ENCODE assay signal across 20 mouse cellular contexts in the genomic region with DNA sequence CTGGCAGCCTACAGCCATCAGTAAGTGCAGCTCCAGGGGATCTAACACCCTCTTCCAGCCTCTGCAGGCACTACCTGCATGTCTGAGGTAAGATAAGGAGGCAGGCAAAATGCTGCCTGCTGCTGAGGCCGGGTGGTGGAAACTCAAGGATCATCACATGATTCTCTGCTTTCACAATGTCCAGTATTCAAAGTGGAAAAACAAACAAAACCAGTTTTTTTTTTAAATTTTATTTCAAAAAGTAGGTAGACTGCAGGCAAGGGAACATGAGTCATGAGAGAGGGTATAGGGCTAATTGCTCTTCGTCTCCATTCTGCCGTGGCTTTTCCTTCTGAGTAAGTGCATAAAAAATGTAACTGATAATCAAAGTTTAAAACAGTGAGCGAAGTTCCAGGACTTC. TPM values are rescaled to one million over a fixed set of nuclear protein-coding genes. Genes with fewer than 3 reads are reported as not detected.
DNase-seq lines count a peak whose midpoint lies in the region; ATAC-seq lines count a peak whose summit lies in the region.
"Had no signal": no experiment of that assay in that cellular context is flagged by ENCODE, and none has a peak within 500 bp of the region (broad histone marks: within the 10 kb centered on the region; RNA-seq: fewer than 3 reads in every experiment).

No protein-coding gene starts in this region.

- H3K4me2 ChIP-seq in lung, embryonic 16.5 days (ENCODE audit: low read depth, low read length): no peak overlapping the region
- no peak overlapping the region for H3K4me2 ChIP-seq in intestine, embryonic 14.5 days (ENCODE audit: low read length)
- H3K4me2 ChIP-seq in stomach, embryonic 16.5 days (ENCODE audit: low read depth, low read length): no peak overlapping the region
- H3K4me2 ChIP-seq: forebrain, embryonic 15.5 days; limb, embryonic 15.5 days had no signal

- no peaks in the 10 kb centered on the region for H3K4me1 ChIP-seq in lung, embryonic 16.5 days (replicated peaks; ENCODE audit: control insufficient read depth, insufficient read depth, low read length)
- H3K4me1 ChIP-seq in intestine, embryonic 14.5 days (replicated peaks; ENCODE audit: control insufficient read depth, insufficient read depth, low read length): peaks cover 16% of the 10 kb centered on the region
- 0 out of 2 replicates have a peak, but pooled peaks cover 3% of the 10 kb centered on the region for H3K4me1 ChIP-seq in stomach, embryonic 16.5 days (ENCODE audit: control insufficient read depth, insufficient read depth, low read length)

- 35% methylated on average over 4 of the region's 4 CpGs for WGBS in lung, embryonic 16.5 days
- 45% methylated on average over 4 of the region's 4 CpGs for whole genome bisulfite sequencing in intestine, embryonic 14.5 days
- 49% methylated on average over 4 of the region's 4 CpGs for WGBS in stomach, embryonic 16.5 days

- H3K27ac ChIP-seq in lung, embryonic 16.5 days (ENCODE audit: low read length): no peak overlapping the region
- H3K27ac ChIP-seq in intestine, embryonic 14.5 days (ENCODE audit: low read depth): peak overlapping the region; percentile 74; the same call in 1 of the 2 replicates
- H3K27ac ChIP-seq in stomach, embryonic 16.5 days (ENCODE audit: low read length): 0 out of 2 replicates have a peak overlapping the region, but pooled peaks have one; percentile 13
- H3K27ac ChIP-seq: forebrain, embryonic 15.5 days; heart, adult 2 months had no signal

- no peaks in the 10 kb centered on the region for H3K27me3 ChIP-seq in lung, embryonic 16.5 days (ENCODE audit: control insufficient read depth, insufficient read depth, low read depth, low read length)
- no peaks in the 10 kb centered on the region for H3K27me3 ChIP-seq in intestine, embryonic 14.5 days (replicated peaks; ENCODE audit: control insufficient read depth, insufficient read depth, low read length)
- H3K27me3 ChIP-seq in stomach, embryonic 16.5 days (ENCODE audit: control insufficient read depth, insufficient read depth, low read length): no peaks in the 10 kb centered on the region
- H3K27me3 ChIP-seq: forebrain, embryonic 15.5 days; limb, embryonic 15.5 days had no signal

- ATAC-seq in lung, embryonic 16.5 days (ENCODE audit: low read depth): 0 out of 2 replicates have a peak, but pooled peaks have one; percentile 46
- no peak for ATAC-seq in intestine, embryonic 14.5 days (replicated peaks; ENCODE audit: low FRiP score, low TSS enrichment, low read depth)
- 0 out of 2 replicates have a peak, but pooled peaks have one; percentile 59 for ATAC-seq in stomach, embryonic 16.5 days (ENCODE audit: insufficient read depth, low FRiP score)
- ATAC-seq: forebrain, embryonic 15.5 days; inflammation-experienced regulatory T-cells, adult 6 months; liver, postnatal 0 days had no signal

- no peak overlapping the region for H3K4me3 ChIP-seq in lung, embryonic 16.5 days (ENCODE audit: low read length)
- H3K4me3 ChIP-seq in intestine, embryonic 14.5 days (ENCODE audit: low read depth, low read length): no peak overlapping the region
- no peak overlapping the region for H3K4me3 ChIP-seq in stomach, embryonic 16.5 days (replicated peaks; ENCODE audit: low read length)
- H3K4me3 ChIP-seq: forebrain, embryonic 15.5 days; heart, adult 2 months; layer of hippocampus, adult 2 months; limb, embryonic 15.5 days; megakaryocyte, embryonic 14.5 days had no signal

- DNase-seq in lung, postnatal 4 days: no peak
- DNase-seq in NIH3T3 (ENCODE audit: low read depth): peak; percentile 75
- no peak for DNase-seq in intestine, embryonic 14.5 days (ENCODE audit: low spot score)
- DNase-seq in right cerebral cortex, postnatal 36 days (ENCODE audit: low spot score in 2 of 2): no peak
- no peak for DNase-seq in urinary bladder, postnatal 4 days (ENCODE audit: low spot score in 2 of 2)
- DNase-seq: adrenal gland, adult 2 months; cerebellum, adult 9-10 months; gastrocnemius, postnatal 25 days; heart, adult 2 months; kidney, postnatal 10 days; liver, postnatal 0 days; midbrain, embryonic 14.5 days; thymus, postnatal 36 days had no signal

- no peaks in the 10 kb centered on the region for H3K36me3 ChIP-seq in lung, embryonic 16.5 days (ENCODE audit: control insufficient read depth, insufficient read depth, low read length)
- no peaks in the 10 kb centered on the region for H3K36me3 ChIP-seq in intestine, embryonic 14.5 days (ENCODE audit: control insufficient read depth, insufficient read depth, low read length)
- H3K36me3 ChIP-seq in stomach, embryonic 16.5 days (ENCODE audit: control insufficient read depth, insufficient read depth, low read length): no peaks in the 10 kb centered on the region
- H3K36me3 ChIP-seq: forebrain, embryonic 15.5 days; limb, embryonic 15.5 days had no signal

- no peak overlapping the region for H3K9ac ChIP-seq in lung, embryonic 16.5 days (ENCODE audit: low read length)
- no peak overlapping the region for H3K9ac ChIP-seq in intestine, embryonic 14.5 days (ENCODE audit: low read length)
- no peak overlapping the region for H3K9ac ChIP-seq in stomach, embryonic 16.5 days (ENCODE audit: low read length)
- H3K9ac ChIP-seq: forebrain, embryonic 15.5 days; limb, embryonic 15.5 days; liver, postnatal 0 days had no signal

- H3K9me3 ChIP-seq in lung, embryonic 16.5 days (ENCODE audit: control insufficient read depth, low read length): no peaks in the 10 kb centered on the region
- H3K9me3 ChIP-seq in intestine, embryonic 14.5 days (ENCODE audit: control insufficient read depth, low read length): no peaks in the 10 kb centered on the region
- H3K9me3 ChIP-seq in stomach, embryonic 16.5 days (replicated peaks; ENCODE audit: control insufficient read depth, low read length): no peaks in the 10 kb centered on the region
- H3K9me3 ChIP-seq: forebrain, embryonic 15.5 days; limb, embryonic 15.5 days; megakaryocyte, embryonic 14.5 days had no signal

RNA-seq across cellular contexts. Expression of gene Pxylp1, which starts 29.6 kb away (rescaled TPM):
- 15.8 and 16.2 TPM in 2 replicates for polyA plus RNA-seq in lung, embryonic 16.5 days (2015; fragmentation: Nextera tagmentation; extraction: Ambion mirVana)
- 56.2 and 67.0 TPM in 2 replicates for polyA plus RNA-seq in intestine, embryonic 14.5 days (2014; fragmentation: Nextera tagmentation; extraction: Ambion mirVana)
- 28.9 and 33.1 TPM in 2 replicates for polyA plus RNA-seq in stomach, embryonic 16.5 days (2015; fragmentation: Nextera tagmentation; extraction: Ambion mirVana)
